Mouse (Mus musculus) forebrain, embryonic 12.5 days (tissue): ENCODE measurements around the gene Hsd11b1. TPM values are rescaled to one million over a fixed set of nuclear protein-coding genes. Genes with fewer than 3 reads are reported as not detected.

Experiments used
- ATAC-seq: fragments of 200-750 bp; cut with Nextera tagmentation; 2 replicates; pipeline ENCODE4 v1.8.0; 2017; ENCODE audit warnings: moderate TSS enrichment; ENCODE audit not compliant: low FRiP score
- H3K27ac ChIP-seq: fragments of 300-500 bp; sonication (generic); 2 replicates; pipeline ENCODE4 v1.5.1; 2016; ENCODE audit warnings: mild to moderate bottlenecking
- H3K27me3 ChIP-seq: fragments of 300-500 bp; sonication (generic); 2 replicates; pipeline ENCODE4 v1.6.1; 2016; ENCODE audit warnings: mild to moderate bottlenecking
- H3K36me3 ChIP-seq: fragments of 300-500 bp; sonication (generic); replicated peaks from 2 replicates; pipeline ENCODE4 v1.6.1; 2016; ENCODE audit warnings: mild to moderate bottlenecking
- H3K4me1 ChIP-seq: fragments of 300-500 bp; sonication (generic); 2 replicates; pipeline ENCODE4 v1.6.1; 2016
- H3K4me2 ChIP-seq: fragments of 300-500 bp; sonication (generic); 2 replicates; pipeline ENCODE4 v1.6.1; 2016; ENCODE audit warnings: mild to moderate bottlenecking, moderate library complexity
- H3K4me3 ChIP-seq: fragments of 300-500 bp; sonication (generic); replicated peaks from 2 replicates; pipeline ENCODE4 v1.5.1; 2016; ENCODE audit warnings: mild to moderate bottlenecking
- H3K9ac ChIP-seq: fragments of 300-500 bp; sonication (generic); 2 replicates; pipeline ENCODE4 v1.6.1; 2016; ENCODE audit warnings: mild to moderate bottlenecking
- H3K9me3 ChIP-seq: fragments of 300-500 bp; sonication (generic); 2 replicates; pipeline ENCODE4 v1.6.1; 2016
- WGBS: fragments of 180-500 bp; shearing (Covaris S2); methylation state at CpG from one replicate; pipeline ENCODE4 v1.1.7; 2016; 5-methylcytosine and 5-hydroxymethylcytosine counted together
- polyA plus RNA-seq: library from polyadenylated mRNA; unstranded; fragments of >200 nt; fragmentation: Nextera tagmentation; extraction: Ambion mirVana; gene quantifications from 2 replicates; pipeline ENCODE4 v1.2.1, GENCODE M21; 2016

Gene Hsd11b1
- not detected in 2 replicates for polyA plus RNA-seq

DNA sequence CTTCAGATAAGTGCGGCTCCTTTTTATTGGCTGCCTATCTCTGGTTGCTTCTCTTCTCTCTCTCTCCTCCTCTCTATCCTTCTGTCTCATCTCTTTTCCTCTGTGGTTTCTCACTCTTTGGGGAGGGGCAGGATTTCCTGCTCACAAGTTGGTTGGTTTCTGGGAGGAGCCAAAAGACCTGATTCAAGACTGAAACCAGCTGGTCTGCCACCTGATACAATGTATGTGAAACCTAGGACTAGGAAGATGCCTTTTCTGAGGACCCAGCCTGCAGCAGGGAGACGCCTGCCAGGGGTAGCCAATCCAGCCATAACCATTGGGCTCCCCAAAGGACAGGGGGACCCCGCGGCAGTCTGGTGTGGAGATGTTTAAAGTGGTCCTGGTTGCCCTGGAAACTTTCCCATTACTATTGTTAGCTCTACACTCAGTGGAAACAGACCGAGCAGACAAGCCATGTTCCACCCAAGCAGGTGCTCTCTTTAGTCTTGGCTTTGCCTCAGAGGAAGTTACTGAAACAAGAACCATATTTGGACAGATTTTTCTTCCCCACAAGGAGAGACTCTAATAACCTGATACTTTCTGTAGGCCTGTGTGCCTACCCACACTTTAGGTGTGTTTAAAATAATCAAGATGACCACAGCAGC, at the start of gene Hsd11b1:
TSS of gene Hsd11b1 (minus strand) at position 121 of the 644 bp plus-strand sequence.
- no peak within 1 kb of the TSS for H3K4me3 ChIP-seq
- no peaks in the 10 kb centered on the region for H3K9me3 ChIP-seq
- H3K36me3 ChIP-seq = no peaks in the 10 kb centered on the region
- no peak within 1 kb of the TSS for H3K9ac ChIP-seq
- H3K27ac ChIP-seq = no peak within 1 kb of the TSS
- H3K4me2 ChIP-seq = no peak within 1 kb of the TSS
- 72% methylated on average over 5 of the region's 5 CpGs for WGBS
- no peaks in the 10 kb centered on the region for H3K4me1 ChIP-seq
- no peaks in the 10 kb centered on the region for H3K27me3 ChIP-seq
- no peak for ATAC-seq

DNA sequence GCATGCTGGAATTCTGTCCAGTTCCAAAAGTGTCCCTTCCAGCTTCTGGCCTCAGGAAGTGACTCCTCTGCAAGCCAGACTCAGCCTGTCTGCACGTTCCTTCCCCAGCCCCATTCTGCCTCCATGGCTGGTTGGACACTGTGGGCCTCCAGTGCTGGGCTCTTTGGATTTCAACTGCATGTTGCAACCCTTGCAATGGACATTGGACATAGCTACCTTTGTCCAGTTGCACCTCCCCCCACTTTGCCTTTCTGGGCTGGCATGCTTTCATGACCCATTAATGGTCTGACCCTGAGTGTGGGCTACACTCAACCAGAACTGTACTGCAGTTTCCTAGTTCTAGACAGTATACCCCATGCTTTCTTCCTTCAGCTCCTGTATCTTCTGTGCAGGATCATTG, 47.7 kb upstream of the Hsd11b1 start:
- Histone ChIP-seq H3K4me1 (no peaks in the 10 kb centered on the region), H3K4me2 (no peak overlapping the region), H3K9ac (no peak overlapping the region), H3K27ac (no peak overlapping the region), H3K36me3 (no peaks in the 10 kb centered on the region), H3K9me3 (no peaks in the 10 kb centered on the region), H3K4me3 (no peak overlapping the region), H3K27me3 (no peaks in the 10 kb centered on the region)
- no peak for ATAC-seq
- 85% methylated on average over 1 of the region's 1 CpGs for WGBS

DNA sequence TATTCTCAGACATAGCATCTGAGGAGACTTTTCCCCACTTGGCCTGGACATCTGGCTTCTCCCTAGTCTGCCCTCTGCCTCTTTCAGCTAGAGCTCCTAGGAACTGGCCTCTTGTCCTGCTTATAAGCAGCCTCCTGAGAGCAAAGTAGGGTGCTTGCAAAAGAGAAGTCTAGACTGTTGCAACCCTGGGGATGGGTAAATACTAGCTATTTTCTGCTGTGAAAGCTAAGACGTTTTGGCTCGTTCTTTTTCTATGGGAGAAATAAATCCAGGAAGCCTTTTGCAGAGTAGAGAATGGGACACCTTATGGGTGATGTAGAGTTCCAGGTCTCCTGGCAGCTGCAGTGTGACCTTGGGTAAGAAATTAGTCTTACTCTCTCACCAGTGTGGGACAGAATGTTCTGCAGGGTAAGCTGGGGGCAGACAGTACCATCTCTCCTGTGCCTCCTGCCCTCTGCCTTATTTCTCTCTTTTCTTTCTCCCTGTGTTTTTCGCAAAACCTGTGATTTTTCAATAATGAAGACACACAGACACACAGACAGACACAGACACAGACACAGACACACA, 46.7 kb upstream of the Hsd11b1 start:
- Histone ChIP-seq H3K36me3 (no peaks in the 10 kb centered on the region), H3K9ac (no peak overlapping the region), H3K27ac (no peak overlapping the region), H3K4me3 (no peak overlapping the region), H3K27me3 (no peaks in the 10 kb centered on the region), H3K4me2 (no peak overlapping the region), H3K9me3 (no peaks in the 10 kb centered on the region), H3K4me1 (no peaks in the 10 kb centered on the region)
- no peak for ATAC-seq
- WGBS = 89% methylated on average over 3 of the region's 3 CpGs

DNA sequence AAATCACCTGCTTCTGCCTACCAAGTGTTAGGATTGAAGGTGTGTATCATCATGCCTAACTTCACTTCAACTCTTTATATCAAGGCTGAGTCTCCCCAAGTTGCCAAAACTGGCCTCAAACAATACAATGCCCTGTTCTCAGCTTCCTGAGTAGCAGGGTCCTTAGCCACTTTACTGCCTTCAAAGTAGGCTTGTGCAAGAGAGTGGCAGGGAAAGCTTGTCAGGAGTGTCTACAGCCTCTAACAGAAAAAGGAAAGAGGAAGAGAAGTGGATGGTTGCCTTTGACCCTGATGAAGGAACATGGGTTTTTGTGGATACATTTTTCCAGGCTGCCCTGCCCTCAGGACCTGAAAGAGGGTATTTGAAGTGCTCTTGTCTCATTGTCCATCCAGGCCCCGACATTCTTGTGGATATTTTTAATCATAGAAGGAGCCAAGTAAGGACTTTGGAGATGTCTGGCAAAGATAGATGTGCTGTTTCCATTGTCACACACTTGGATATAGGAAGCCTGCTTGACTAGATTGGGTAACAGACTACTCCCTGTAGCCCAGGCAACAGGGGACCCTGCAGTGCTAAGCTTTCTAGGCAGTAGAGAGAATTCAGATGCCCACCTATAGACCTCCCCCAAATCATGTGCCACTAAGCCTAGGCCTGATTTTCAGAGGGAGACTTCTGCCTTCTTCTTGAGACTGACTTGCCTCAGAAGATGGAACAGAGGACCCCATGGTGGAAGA, 46.1 kb upstream of the Hsd11b1 start:
- no peak overlapping the region for H3K4me2 ChIP-seq
- ATAC-seq = no peak
- no peak overlapping the region for H3K27ac ChIP-seq
- no peaks in the 10 kb centered on the region for H3K27me3 ChIP-seq
- WGBS = 59% methylated on average over 1 of the region's 1 CpGs
- no peak overlapping the region for H3K4me3 ChIP-seq
- H3K36me3 ChIP-seq = no peaks in the 10 kb centered on the region
- H3K9ac ChIP-seq = no peak overlapping the region
- H3K4me1 ChIP-seq = peaks cover 4% of the 10 kb centered on the region
- H3K9me3 ChIP-seq = no peaks in the 10 kb centered on the region

DNA sequence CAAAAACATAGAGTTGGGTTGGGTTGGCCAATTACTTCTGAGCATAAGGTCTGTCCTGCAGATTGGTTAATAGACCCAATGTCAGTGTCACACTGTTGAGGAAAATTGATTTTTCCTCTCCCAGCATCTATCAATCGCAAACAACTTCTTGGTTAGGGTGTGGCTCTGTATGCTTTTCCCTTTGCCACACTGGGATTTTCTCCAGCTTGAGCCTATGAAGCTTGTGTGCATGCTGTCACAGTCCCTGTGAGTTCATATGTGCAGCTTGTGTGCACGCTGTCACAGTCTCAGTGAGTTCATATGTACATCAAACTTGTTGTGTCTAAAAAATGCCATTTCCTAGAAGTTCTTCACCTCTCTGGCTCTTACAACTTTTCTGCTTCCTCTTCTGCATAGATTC, 43.0 kb upstream of the Hsd11b1 start:
- 0 out of 2 replicates have a peak, but pooled peaks cover 7% of the 10 kb centered on the region for H3K27me3 ChIP-seq
- H3K9ac ChIP-seq = no peak overlapping the region
- H3K4me3 ChIP-seq = no peak overlapping the region
- H3K36me3 ChIP-seq = no peaks in the 10 kb centered on the region
- WGBS = 89% methylated on average over 2 of the region's 2 CpGs
- H3K27ac ChIP-seq = no peak overlapping the region
- no peaks in the 10 kb centered on the region for H3K9me3 ChIP-seq
- H3K4me1 ChIP-seq = peaks cover 4% of the 10 kb centered on the region
- no peak overlapping the region for H3K4me2 ChIP-seq
- no peak for ATAC-seq

DNA sequence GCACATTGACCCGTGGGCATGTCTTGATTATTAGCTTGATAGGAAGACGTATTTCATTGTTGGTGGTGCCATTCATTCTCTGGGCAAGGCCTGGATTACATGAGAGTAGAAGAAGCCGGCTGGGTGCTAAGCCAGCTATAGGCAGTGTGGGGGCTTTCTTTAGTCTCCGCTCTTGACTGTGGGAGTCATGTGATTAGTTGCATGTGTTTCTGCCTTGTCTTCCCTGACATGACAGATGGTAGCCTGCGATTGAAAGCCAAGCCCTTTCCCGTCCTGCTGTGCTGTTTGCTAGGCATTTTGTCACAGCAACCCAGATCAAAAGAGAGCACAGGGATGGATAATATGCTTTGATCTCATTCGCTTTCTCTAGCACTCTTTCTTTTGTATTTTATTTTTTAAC, 41.5 kb upstream of the Hsd11b1 start:
- Histone ChIP-seq H3K9me3 (no peaks in the 10 kb centered on the region), H3K27me3 (0 out of 2 replicates have a peak, but pooled peaks cover 7% of the 10 kb centered on the region), H3K27ac (no peak overlapping the region), H3K4me1 (peaks cover 4% of the 10 kb centered on the region), H3K36me3 (no peaks in the 10 kb centered on the region), H3K4me3 (no peak overlapping the region), H3K9ac (no peak overlapping the region), H3K4me2 (no peak overlapping the region)
- peak; percentile 75; the same call in 1 of the 2 replicates for ATAC-seq
- WGBS = 34% methylated on average over 7 of the region's 7 CpGs

DNA sequence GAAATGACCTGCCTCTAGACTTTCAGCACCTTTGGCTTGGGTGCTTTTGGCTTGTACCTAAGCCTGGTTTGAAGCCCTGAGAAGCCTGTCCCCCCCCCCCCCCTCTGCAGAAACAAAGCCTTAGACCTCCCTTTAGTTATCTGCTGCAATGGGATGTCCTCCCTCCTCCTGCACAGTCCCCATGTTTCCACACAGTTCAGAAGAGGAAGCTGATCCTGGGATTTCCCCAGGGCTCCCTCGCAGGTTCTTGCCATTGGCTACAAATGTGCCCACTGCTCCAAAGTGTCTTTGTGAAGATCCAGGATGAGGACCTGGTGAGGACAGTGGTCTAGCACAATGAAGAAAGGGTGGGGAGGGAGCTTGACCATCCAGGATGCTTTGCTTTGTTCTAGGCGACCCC, 39.2 kb upstream of the Hsd11b1 start:
- ATAC-seq = no peak
- H3K9me3 ChIP-seq = no peaks in the 10 kb centered on the region
- H3K4me3 ChIP-seq = no peak overlapping the region
- 0 out of 2 replicates have a peak, but pooled peaks cover 7% of the 10 kb centered on the region for H3K27me3 ChIP-seq
- WGBS = 69% methylated on average over 2 of the region's 2 CpGs
- no peak overlapping the region for H3K9ac ChIP-seq
- no peak overlapping the region for H3K27ac ChIP-seq
- peaks cover 4% of the 10 kb centered on the region for H3K4me1 ChIP-seq
- H3K4me2 ChIP-seq = no peak overlapping the region
- no peaks in the 10 kb centered on the region for H3K36me3 ChIP-seq

DNA sequence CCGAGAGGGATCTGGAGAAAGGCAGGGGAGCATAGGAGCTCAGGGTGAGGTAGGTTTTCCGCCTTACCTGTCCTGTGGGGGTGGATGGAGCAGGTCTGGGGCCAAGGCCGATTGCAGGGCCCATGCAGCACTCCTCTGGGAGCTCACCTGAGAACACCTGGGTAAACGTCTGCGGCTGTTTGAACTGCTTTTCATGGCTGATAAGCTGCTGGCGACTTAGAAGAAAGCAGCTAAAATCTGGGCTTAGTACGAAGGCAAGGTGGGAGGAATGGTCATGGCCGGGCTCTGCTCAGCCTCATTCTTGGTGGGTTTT, 38.2 kb upstream of the Hsd11b1 start:
- Histone ChIP-seq H3K9ac (no peak overlapping the region), H3K4me2 (no peak overlapping the region), H3K4me3 (no peak overlapping the region), H3K36me3 (no peaks in the 10 kb centered on the region), H3K9me3 (no peaks in the 10 kb centered on the region), H3K27ac (no peak overlapping the region), H3K27me3 (0 out of 2 replicates have a peak, but pooled peaks cover 7% of the 10 kb centered on the region), H3K4me1 (peaks cover 4% of the 10 kb centered on the region)
- ATAC-seq = no peak
- WGBS = 67% methylated on average over 8 of the region's 8 CpGs

DNA sequence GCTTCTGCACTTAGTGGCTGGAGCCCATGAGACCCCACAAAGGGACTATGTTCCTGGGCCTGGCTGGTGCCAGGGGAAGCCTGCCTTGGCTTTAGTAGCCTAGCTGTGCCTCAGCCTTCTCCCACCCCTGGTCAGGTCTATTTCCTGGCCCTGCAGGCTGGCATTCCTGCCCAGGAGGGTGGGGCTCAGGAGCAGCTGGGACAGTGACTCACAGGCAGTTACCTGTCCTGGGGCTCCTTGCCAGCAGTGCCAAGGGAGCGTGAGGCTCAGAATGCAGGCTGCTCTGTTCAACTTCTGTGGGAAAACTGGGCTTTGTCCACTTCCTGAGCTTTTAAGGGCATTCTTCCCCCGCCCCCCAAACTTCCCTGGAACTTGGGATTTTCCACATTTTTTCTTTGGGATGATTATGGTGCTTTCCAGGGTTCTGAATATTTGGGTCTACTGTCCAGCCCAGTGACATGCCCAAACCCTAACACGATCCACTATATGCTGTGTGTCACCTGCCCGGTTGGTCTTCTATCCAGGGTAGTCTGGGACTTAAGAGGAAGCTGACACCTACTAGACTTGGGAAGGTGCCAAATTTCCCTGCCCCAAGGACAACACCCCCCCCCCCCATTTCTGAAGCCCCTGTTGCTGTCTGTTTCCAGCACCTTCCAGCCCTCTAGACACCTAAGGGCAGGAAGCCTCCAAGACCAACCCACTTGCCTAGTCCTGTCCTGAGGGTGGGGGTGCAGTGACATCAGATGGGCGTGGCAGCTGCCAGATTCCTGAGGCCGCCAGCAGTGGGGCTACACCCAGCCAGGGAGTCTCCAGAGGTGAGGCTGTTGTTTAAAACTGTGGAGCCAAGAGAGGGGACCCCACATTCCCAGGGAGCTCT, 37.6 kb upstream of the Hsd11b1 start:
- 67% methylated on average over 6 of the region's 6 CpGs for WGBS
- ATAC-seq = no peak
- Histone ChIP-seq H3K9me3 (no peaks in the 10 kb centered on the region), H3K27me3 (0 out of 2 replicates have a peak, but pooled peaks cover 7% of the 10 kb centered on the region), H3K36me3 (no peaks in the 10 kb centered on the region), H3K9ac (no peak overlapping the region), H3K4me3 (no peak overlapping the region), H3K4me2 (no peak overlapping the region), H3K4me1 (peaks cover 4% of the 10 kb centered on the region), H3K27ac (no peak overlapping the region)

DNA sequence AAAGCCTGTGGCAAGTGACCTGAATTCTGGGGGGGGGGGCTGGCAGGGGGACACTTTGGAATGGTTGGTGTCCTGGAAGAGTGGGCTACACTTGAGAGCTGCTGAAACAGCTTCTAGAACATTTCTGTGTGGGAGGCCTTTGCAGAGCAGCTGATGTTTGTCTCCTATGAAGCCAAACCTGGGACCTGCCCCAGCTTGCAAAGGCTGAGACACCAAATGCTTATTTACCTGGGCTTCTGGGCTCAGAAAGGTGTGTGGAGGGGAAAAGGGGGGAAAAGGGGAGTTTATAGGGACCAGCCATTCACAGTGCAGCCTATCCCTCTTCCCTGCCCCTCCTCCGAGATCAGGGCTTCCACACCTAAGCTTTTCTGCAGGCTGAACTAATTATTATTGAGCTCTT, 36.1 kb upstream of the Hsd11b1 start:
- Histone ChIP-seq H3K4me1 (no peaks in the 10 kb centered on the region), H3K9me3 (no peaks in the 10 kb centered on the region), H3K4me3 (no peak overlapping the region), H3K27ac (no peak overlapping the region), H3K36me3 (no peaks in the 10 kb centered on the region), H3K4me2 (no peak overlapping the region), H3K27me3 (0 out of 2 replicates have a peak, but pooled peaks cover 7% of the 10 kb centered on the region), H3K9ac (no peak overlapping the region)
- no peak for ATAC-seq
- 58% methylated on average over 1 of the region's 1 CpGs for WGBS

DNA sequence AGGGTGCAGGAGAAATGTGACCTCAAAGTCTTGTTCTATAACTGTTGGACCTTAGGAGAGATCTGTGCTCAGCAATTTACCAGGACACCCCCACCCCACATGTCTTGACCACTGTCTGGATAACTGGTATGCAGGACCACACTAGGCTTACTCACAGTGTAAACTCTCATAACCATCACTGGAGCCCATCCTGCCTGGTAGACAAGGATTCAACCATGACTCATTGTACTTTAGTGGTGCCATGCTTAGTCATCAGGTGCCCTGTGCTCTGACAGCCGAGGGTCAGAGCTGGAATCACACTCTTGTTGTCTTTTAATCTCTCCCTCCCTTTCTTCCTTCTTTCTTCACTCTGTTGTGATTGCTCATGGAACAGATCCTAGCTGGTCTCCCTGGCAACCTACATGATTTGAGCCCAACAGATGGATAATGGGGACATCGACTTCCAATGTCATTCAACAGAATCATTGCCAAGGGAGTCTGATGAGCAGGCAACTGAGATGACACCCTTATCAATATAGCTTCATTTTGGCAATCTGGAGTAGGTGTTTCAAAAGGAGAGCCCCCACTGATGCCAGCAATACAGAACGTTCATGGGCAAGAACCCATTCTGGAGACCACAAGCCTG, 34.4 kb upstream of the Hsd11b1 start:
- 85% methylated on average over 3 of the region's 3 CpGs for WGBS
- H3K9me3 ChIP-seq = no peaks in the 10 kb centered on the region
- H3K4me3 ChIP-seq = no peak overlapping the region

DNA sequence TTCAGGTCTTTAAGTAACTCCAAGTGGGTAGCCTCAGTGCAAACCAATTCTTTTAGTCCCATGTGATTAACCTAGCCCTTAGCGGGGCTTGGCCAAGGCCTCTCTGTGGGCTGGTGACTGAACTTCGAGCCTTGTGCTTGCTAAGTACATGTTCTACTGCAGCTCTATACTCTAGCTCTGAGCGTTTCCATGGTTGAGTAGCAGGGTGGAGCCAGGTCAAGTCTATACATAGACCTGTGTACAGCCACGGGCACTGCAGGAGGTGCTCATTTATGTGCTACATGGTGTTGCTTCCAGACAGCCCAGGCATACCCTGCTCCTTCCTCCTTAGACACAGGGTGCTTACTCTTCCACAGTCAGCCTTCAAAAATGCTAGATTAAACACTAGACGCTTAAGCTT, 32.0 kb upstream of the Hsd11b1 start:
- ATAC-seq = no peak
- WGBS = 91% methylated on average over 5 of the region's 5 CpGs
- H3K36me3 ChIP-seq = no peaks in the 10 kb centered on the region

More for the DNA sequence above, 34.4 kb upstream of the Hsd11b1 start:
- H3K4me2 ChIP-seq = no peak overlapping the region
- H3K27ac ChIP-seq = no peak overlapping the region
- H3K4me1 ChIP-seq = no peaks in the 10 kb centered on the region
- no peaks in the 10 kb centered on the region for H3K36me3 ChIP-seq
- H3K27me3 ChIP-seq = 0 out of 2 replicates have a peak, but pooled peaks cover 3% of the 10 kb centered on the region
- no peak for ATAC-seq
- H3K9ac ChIP-seq = no peak overlapping the region

More for the DNA sequence above, 32.0 kb upstream of the Hsd11b1 start:
- Histone ChIP-seq H3K4me3 (no peak overlapping the region), H3K4me1 (no peaks in the 10 kb centered on the region), H3K9me3 (no peaks in the 10 kb centered on the region), H3K27me3 (no peaks in the 10 kb centered on the region), H3K9ac (no peak overlapping the region), H3K4me2 (no peak overlapping the region), H3K27ac (no peak overlapping the region)
